Mouse (Mus musculus) hindbrain, embryonic 14.5 days (tissue): ENCODE measurements around the gene Pnn. TPM values are rescaled to one million over a fixed set of nuclear protein-coding genes. Genes with fewer than 3 reads are reported as not detected.

ENCODE experiments used
- ATAC-seq: fragments of 200-750 bp; cut with Nextera tagmentation; 2 replicates; pipeline ENCODE4 v1.8.0; 2017; ENCODE audit warnings: moderate number of reproducible peaks, mild to moderate bottlenecking, moderate TSS enrichment, moderate library complexity; ENCODE audit not compliant: low FRiP score
- DNase-seq: peaks from one replicate; pipeline ENCODE4 v3.0.0-alpha.2; 2015; ENCODE audit warnings: low spot score
- H3K27ac ChIP-seq: fragments of 300-500 bp; sonication (generic); 2 replicates; pipeline ENCODE4 v1.5.1; 2014; ENCODE audit warnings: mild to moderate bottlenecking, moderate library complexity
- H3K27me3 ChIP-seq: fragments of 300-500 bp; sonication (generic); 2 replicates; pipeline ENCODE4 v1.6.1; 2014; ENCODE audit warnings: mild to moderate bottlenecking, low read length, mixed read lengths; ENCODE audit not compliant: control insufficient read depth, insufficient read depth
- H3K36me3 ChIP-seq: fragments of 300-500 bp; sonication (generic); replicated peaks from 2 replicates; pipeline ENCODE4 v1.6.1; 2014; ENCODE audit not compliant: control insufficient read depth, insufficient read depth
- H3K4me1 ChIP-seq: fragments of 300-500 bp; sonication (generic); replicated peaks from 2 replicates; pipeline ENCODE4 v1.6.1; 2014; ENCODE audit warnings: antibody characterized with exemption, low read length, mixed read lengths; ENCODE audit not compliant: control insufficient read depth, insufficient read depth
- H3K4me2 ChIP-seq: fragments of 300-500 bp; sonication (generic); replicated peaks from 2 replicates; pipeline ENCODE4 v1.6.1; 2014; ENCODE audit warnings: mild to moderate bottlenecking, moderate library complexity
- H3K4me3 ChIP-seq: fragments of 300-500 bp; sonication (generic); replicated peaks from 2 replicates; pipeline ENCODE4 v1.5.1; 2014; ENCODE audit warnings: mild to moderate bottlenecking, low read length
- H3K9ac ChIP-seq: fragments of 300-500 bp; sonication (generic); 2 replicates; pipeline ENCODE4 v1.6.1; 2014
- H3K9me3 ChIP-seq: fragments of 300-500 bp; sonication (generic); 2 replicates; pipeline ENCODE4 v1.6.1; 2016; ENCODE audit warnings: low read length; ENCODE audit not compliant: control insufficient read depth
- WGBS: fragments of 180-500 bp; shearing (Covaris S2); extraction: QIAGEN DNeasy Blood & Tissue Kit; methylation state at CpG from one replicate; pipeline ENCODE4 v1.1.7; 2014; 5-methylcytosine and 5-hydroxymethylcytosine counted together
- polyA plus RNA-seq: library from polyadenylated mRNA; unstranded; fragments of >200 nt; fragmentation: Nextera tagmentation; extraction: Ambion mirVana; gene quantifications from 2 replicates; pipeline ENCODE4 v1.2.1, GENCODE M21; 2014

Gene Pnn
- polyA plus RNA-seq, 1 experiment from 2014 or later, result 63.4 TPM

DNA sequence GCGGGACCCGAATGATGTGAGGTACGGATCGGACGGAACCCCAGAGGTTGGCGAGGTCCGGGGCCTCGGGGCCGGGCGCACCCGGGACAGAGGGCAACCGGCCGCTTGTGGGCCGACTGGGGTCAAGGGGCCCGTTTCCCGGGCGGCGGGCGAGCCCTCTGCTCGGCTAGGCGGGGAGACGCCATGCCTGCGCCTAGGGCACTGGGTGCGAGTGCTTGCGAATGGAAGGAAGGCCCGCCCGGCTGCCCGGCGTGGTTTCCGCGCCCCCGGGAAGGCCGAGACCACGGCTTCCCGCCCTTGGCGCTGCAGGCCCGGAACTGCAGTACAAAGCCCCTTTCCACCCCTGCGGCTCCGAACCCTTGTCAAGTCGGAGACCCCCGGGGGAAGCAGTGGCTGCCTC, 411 bp downstream of the Pnn start:
- Histone ChIP-seq H3K4me1 (peaks cover 11% of the 10 kb centered on the region), H3K27me3 (no peaks in the 10 kb centered on the region), H3K36me3 (peaks cover 40% of the 10 kb centered on the region), H3K9me3 (no peaks in the 10 kb centered on the region), H3K4me3 (peak overlapping the region; percentile 98), H3K27ac (peak overlapping the region; percentile 90), H3K9ac (peak overlapping the region; percentile 98), H3K4me2 (peak overlapping the region; percentile 93)
- DNase-seq, result no peak
- WGBS, result under 1% methylated on average over 38 of the region's 41 CpGs
- peak; percentile 61 for ATAC-seq

DNA sequence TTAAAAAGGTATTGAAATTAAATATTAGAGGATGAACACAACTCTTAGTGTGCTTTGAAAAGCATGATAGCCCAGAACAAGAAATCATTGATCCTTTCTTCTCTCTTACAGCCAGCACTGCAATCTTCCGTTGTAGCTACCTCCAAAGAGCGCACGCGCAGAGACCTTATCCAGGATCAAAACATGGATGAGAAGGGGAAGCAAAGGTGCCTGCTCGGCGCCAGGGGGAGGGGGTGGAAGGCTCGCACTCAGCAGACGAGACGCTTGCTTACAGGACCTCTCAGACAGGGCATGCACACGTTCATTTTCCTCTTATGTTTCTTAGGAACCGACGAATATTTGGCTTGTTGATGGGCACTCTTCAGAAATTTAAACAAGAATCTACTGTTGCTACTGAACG, 2.1 kb downstream of the Pnn start:
- no peak overlapping the region for H3K27ac ChIP-seq
- peak; percentile 8 for DNase-seq
- ATAC-seq, result no peak
- 95% methylated on average over 13 of the region's 13 CpGs for WGBS
- H3K4me3 ChIP-seq, result no peak overlapping the region
- H3K27me3 ChIP-seq, result no peaks in the 10 kb centered on the region
- H3K4me2 ChIP-seq, result no peak overlapping the region
- no peak overlapping the region for H3K9ac ChIP-seq
- H3K9me3 ChIP-seq, result no peaks in the 10 kb centered on the region
- H3K4me1 ChIP-seq, result peaks cover 11% of the 10 kb centered on the region
- H3K36me3 ChIP-seq, result peaks cover 50% of the 10 kb centered on the region

DNA sequence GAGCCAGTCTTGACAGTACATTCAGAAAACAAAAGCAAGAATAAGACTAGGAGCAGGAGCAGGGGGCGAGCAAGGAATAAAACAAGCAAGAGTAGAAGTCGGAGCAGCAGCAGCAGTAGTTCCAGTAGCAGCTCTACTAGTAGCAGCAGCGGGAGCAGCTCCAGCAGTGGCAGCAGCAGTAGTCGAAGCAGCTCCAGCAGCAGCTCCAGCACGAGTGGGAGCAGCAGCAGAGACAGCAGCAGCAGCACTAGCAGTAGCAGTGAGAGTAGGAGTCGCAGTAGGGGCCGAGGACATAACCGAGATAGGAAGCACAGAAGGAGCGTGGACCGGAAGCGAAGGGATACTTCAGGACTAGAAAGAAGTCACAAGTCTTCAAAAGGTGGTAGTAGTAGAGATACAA, 5.6 kb downstream of the Pnn start:
- peaks cover 8% of the 10 kb centered on the region for H3K4me1 ChIP-seq
- no peak for DNase-seq
- H3K27me3 ChIP-seq, result no peaks in the 10 kb centered on the region
- H3K9ac ChIP-seq, result no peak overlapping the region
- no peak for ATAC-seq
- H3K4me2 ChIP-seq, result no peak overlapping the region
- H3K36me3 ChIP-seq, result peaks cover 59% of the 10 kb centered on the region
- no peak overlapping the region for H3K27ac ChIP-seq
- H3K9me3 ChIP-seq, result no peaks in the 10 kb centered on the region
- WGBS, result 91% methylated on average over 11 of the region's 11 CpGs
- no peak overlapping the region for H3K4me3 ChIP-seq

DNA sequence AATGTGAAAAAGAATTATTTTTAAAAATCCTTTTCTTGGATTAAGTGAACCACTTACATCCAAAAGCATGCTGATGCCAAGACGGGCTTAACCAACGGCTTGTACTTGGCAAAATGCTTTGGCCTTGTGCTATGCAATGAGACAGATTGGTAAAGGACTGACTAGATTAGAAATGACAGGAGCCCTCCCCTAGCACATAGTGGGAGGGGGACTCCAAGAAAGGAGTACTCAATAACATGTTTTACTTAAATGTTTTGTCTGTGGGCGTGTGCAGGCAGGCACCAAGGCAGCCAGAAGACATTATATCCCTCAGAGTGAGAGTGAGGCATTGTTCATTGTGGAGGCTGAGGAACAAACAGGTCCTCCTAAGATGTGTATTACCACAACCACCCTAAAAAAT, 7.4 kb downstream of the Pnn start:
- Histone ChIP-seq H3K27ac (no peak overlapping the region), H3K4me3 (no peak overlapping the region), H3K9ac (no peak overlapping the region), H3K4me1 (no peaks in the 10 kb centered on the region), H3K9me3 (no peaks in the 10 kb centered on the region), H3K27me3 (no peaks in the 10 kb centered on the region), H3K4me2 (no peak overlapping the region), H3K36me3 (peaks cover 49% of the 10 kb centered on the region)
- WGBS, result 89% methylated on average over 3 of the region's 3 CpGs
- ATAC-seq, result no peak
- no peak for DNase-seq

DNA sequence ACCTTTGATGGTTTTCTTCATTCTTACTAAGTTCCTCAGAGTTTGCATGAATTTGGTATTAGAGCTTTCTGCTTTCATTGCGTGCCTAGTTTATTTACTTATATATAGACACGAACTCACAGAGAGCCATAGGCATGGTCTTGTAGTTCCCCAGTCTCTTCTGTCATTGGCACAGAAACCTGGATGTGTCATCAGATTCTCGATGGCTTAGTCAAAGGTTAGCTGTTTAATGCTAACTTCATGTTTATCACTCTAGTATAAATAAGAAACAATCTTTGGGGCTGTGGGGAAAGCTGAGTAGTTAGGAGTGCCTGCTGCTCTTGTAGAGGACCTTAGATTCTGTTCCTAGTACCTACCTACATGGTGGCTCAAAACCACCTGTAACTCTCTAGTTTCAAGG, 10.3 kb downstream of the Pnn start:
- WGBS, result 92% methylated on average over 3 of the region's 3 CpGs
- Histone ChIP-seq H3K36me3 (peaks cover 20% of the 10 kb centered on the region), H3K4me2 (no peak overlapping the region), H3K4me3 (no peak overlapping the region), H3K27me3 (no peaks in the 10 kb centered on the region), H3K9me3 (no peaks in the 10 kb centered on the region), H3K9ac (no peak overlapping the region), H3K27ac (no peak overlapping the region), H3K4me1 (no peaks in the 10 kb centered on the region)
- DNase-seq, result no peak
- ATAC-seq, result no peak

DNA sequence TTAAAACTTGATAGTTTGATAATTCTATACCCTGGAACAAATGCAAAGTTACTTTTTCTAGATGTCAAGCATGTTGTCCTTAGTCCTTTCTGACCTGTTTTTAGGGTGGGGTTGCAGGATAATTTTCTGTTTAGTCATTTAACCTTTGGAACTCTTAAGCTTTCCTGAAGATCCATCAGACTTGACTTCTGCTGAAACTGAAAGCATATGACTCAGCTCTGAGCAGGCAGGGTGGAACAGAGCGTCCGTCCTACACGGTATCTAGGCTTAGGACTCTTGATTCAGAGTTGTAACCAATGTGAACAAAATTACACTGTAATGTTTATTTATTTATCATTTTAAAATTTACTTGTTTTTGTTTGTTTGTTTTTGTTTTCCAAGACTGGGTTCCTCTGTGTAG, 11.2 kb downstream of the Pnn start:
- over 99% methylated on average over 3 of the region's 3 CpGs for WGBS
- H3K4me2 ChIP-seq, result no peak overlapping the region
- peaks cover 13% of the 10 kb centered on the region; the same call in 1 of the 2 replicates for H3K36me3 ChIP-seq
- no peak for DNase-seq
- H3K27me3 ChIP-seq, result no peaks in the 10 kb centered on the region
- no peaks in the 10 kb centered on the region for H3K9me3 ChIP-seq
- no peak overlapping the region for H3K27ac ChIP-seq
- H3K4me3 ChIP-seq, result no peak overlapping the region
- ATAC-seq, result no peak
- no peaks in the 10 kb centered on the region for H3K4me1 ChIP-seq
- H3K9ac ChIP-seq, result no peak overlapping the region

DNA sequence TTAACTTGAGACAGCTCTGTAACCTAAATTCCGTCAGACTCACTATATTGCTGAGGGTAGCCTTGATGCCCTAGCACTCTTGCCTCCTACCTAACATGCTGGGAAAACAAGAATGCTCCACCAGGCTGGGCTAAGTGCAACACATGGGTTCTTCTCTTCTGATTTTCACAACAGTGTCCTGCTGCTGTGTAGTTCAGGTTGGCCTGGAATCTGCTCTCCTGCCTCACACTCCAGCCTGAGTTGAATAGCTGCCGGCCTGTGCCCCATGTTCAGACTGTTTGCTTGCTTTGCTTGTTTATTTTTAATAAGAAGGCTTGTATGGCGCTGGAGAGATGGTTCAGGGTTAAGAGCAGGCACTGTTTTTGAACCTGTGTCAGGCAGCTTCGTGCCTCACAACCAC, 13.8 kb downstream of the Pnn start:
- WGBS, result 87% methylated on average over 4 of the region's 4 CpGs
- ATAC-seq, result no peak
- no peak overlapping the region for H3K4me3 ChIP-seq

DNA sequence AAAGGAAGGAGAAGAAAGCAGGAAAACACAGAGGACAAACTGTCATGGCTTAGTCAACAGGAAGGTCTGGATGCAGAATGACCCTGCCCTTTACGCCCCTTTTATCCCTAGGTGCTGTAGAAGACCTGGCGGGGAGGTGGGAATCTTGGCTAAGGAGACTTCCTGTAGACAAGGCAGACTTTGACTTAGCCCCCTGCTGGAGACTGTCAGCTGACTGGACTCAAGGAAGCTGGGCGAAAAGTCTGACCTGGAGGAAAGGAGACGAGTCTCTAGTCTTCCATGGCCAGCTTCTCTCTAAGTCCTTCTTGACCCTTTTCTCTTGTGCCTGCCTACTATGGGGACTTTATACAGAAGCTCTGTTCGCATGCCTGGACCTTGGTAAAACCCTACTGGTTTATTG, 17.8 kb downstream of the Pnn start:
- Histone ChIP-seq H3K4me3 (no peak overlapping the region), H3K27ac (no peak overlapping the region), H3K27me3 (no peaks in the 10 kb centered on the region), H3K9ac (no peak overlapping the region), H3K4me1 (no peaks in the 10 kb centered on the region), H3K9me3 (no peaks in the 10 kb centered on the region), H3K4me2 (no peak overlapping the region), H3K36me3 (no peaks in the 10 kb centered on the region)
- DNase-seq (no peak), ATAC-seq (no peak)
- 75% methylated on average over 5 of the region's 5 CpGs for WGBS

More for the DNA sequence above, 13.8 kb downstream of the Pnn start:
- no peak overlapping the region for H3K9ac ChIP-seq
- DNase-seq, result no peak
- no peaks in the 10 kb centered on the region for H3K4me1 ChIP-seq
- no peaks in the 10 kb centered on the region for H3K9me3 ChIP-seq
- no peaks in the 10 kb centered on the region for H3K27me3 ChIP-seq
- no peaks in the 10 kb centered on the region for H3K36me3 ChIP-seq
- no peak overlapping the region for H3K27ac ChIP-seq
- H3K4me2 ChIP-seq, result no peak overlapping the region

DNA sequence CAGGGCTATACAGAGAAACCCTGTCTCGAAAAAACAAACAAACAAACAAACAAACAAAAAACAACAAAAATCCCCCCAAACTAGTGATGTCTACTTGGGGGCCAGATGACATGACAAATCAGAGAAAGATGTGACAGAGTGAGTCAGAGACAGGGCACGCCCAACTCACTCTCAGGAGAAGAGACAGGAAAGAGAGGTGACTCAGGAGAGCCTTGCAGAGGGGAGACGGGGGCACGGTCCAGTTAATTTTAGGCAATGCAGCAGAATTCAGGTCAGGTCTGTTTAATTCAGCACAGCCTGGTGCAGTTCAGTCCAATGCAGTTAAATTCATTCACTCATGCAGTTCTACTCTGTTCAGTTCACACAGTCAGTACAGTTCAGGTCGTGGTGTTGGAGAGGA, 19.5 kb downstream of the Pnn start:
- Histone ChIP-seq H3K36me3 (no peaks in the 10 kb centered on the region), H3K4me3 (no peak overlapping the region), H3K9ac (no peak overlapping the region), H3K9me3 (no peaks in the 10 kb centered on the region), H3K4me2 (no peak overlapping the region), H3K4me1 (no peaks in the 10 kb centered on the region), H3K27me3 (no peaks in the 10 kb centered on the region), H3K27ac (no peak overlapping the region)
- no peak for ATAC-seq
- WGBS, result 97% methylated on average over 5 of the region's 5 CpGs
- no peak for DNase-seq

DNA sequence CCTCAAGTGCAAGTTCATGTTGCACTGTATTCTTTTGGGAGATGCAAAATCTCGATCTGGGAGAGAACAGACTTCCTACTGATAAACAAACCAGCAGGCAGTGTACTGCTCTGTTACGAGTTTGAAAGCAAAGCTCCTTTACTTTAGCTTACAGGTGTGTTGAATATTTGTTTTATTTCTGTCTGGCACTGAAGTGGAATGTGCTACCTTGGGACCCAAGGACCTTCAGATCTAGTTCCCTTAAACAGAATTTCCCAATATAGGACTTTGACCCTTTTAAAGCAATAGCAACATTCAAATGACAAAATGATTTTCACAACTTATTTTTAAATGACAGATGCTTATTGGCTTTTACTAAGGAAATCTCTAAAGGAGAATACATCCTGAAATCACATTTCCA, 26.9 kb downstream of the Pnn start:
- H3K4me2 ChIP-seq, result no peak overlapping the region
- WGBS, result 73% methylated on average over 2 of the region's 2 CpGs

More for the DNA sequence above, 26.9 kb downstream of the Pnn start:
- no peak for DNase-seq
- Histone ChIP-seq H3K9ac (no peak overlapping the region), H3K27ac (no peak overlapping the region), H3K9me3 (no peaks in the 10 kb centered on the region), H3K27me3 (no peaks in the 10 kb centered on the region), H3K36me3 (no peaks in the 10 kb centered on the region), H3K4me1 (no peaks in the 10 kb centered on the region), H3K4me3 (no peak overlapping the region)
- ATAC-seq, result no peak
